Mouse (Mus musculus) heart, embryonic 16.5 days (tissue): ENCODE data around the gene a. TPM values are rescaled to one million over a fixed set of nuclear protein-coding genes. Genes with fewer than 3 reads are reported as not detected.

ENCODE experiments used
- ATAC-seq: fragments of 200-750 bp; cut with Nextera tagmentation; replicated peaks from 2 replicates; pipeline ENCODE4 v1.8.0; 2017; ENCODE audit warnings: moderate number of reproducible peaks; ENCODE audit not compliant: insufficient read depth, low FRiP score; ENCODE audit errors: extremely low read depth
- H3K27ac ChIP-seq: fragments of 300-500 bp; sonication (generic); 2 replicates; pipeline ENCODE4 v1.5.1; 2014; ENCODE audit warnings: mild to moderate bottlenecking, low read length, control low read depth, moderate library complexity
- H3K27me3 ChIP-seq: fragments of 300-500 bp; sonication (generic); 2 replicates; pipeline ENCODE4 v1.6.1; 2014; ENCODE audit warnings: low read length, mixed read lengths; ENCODE audit not compliant: control insufficient read depth, insufficient read depth
- H3K36me3 ChIP-seq: fragments of 300-500 bp; sonication (generic); 2 replicates; pipeline ENCODE4 v1.6.1; 2014; ENCODE audit not compliant: control insufficient read depth, insufficient read depth
- H3K4me1 ChIP-seq: fragments of 300-500 bp; sonication (generic); 2 replicates; pipeline ENCODE4 v1.6.1; 2014; ENCODE audit warnings: low read length, mixed read lengths; ENCODE audit not compliant: control insufficient read depth, insufficient read depth
- H3K4me2 ChIP-seq: fragments of 300-500 bp; sonication (generic); 2 replicates; pipeline ENCODE4 v1.6.1; 2014; ENCODE audit warnings: low read depth, mild to moderate bottlenecking, control low read depth, low read length
- H3K4me3 ChIP-seq: fragments of 300-500 bp; sonication (generic); 2 replicates; pipeline ENCODE4 v1.5.1; 2014; ENCODE audit warnings: mild to moderate bottlenecking, control low read depth, low read length
- H3K9ac ChIP-seq: fragments of 300-500 bp; sonication (generic); 2 replicates; pipeline ENCODE4 v1.6.1; 2014; ENCODE audit warnings: low read length, control low read depth
- H3K9me3 ChIP-seq: fragments of 300-500 bp; sonication (generic); replicated peaks from 2 replicates; pipeline ENCODE4 v1.6.1; 2016; ENCODE audit warnings: low read length; ENCODE audit not compliant: control insufficient read depth
- WGBS: fragments of 180-500 bp; shearing (Covaris S2); extraction: QIAGEN DNeasy Blood & Tissue Kit; methylation state at CpG from one replicate; pipeline ENCODE4 v1.1.7; 2014; 5-methylcytosine and 5-hydroxymethylcytosine counted together
- polyA plus RNA-seq: library from polyadenylated mRNA; unstranded; fragments of >200 nt; fragmentation: Nextera tagmentation; extraction: Ambion mirVana; gene quantifications from 2 replicates; pipeline ENCODE4 v1.2.1, GENCODE M21; 2015

The a gene
- polyA plus RNA-seq, 1 experiment from 2014 or later = 0.93 TPM

GRCm38 (mm10) chr2:154776496-154776895, 14.7 kb upstream of the a start:
- ATAC-seq = no peak
- Histone ChIP-seq H3K36me3 (no peaks in the 10 kb centered on the region), H3K4me1 (no peaks in the 10 kb centered on the region)

GRCm38 (mm10) chr2:154779648-154780047, 11.6 kb upstream of the a start:
- Histone ChIP-seq H3K36me3 (no peaks in the 10 kb centered on the region), H3K4me3 (no peak overlapping the region), H3K4me2 (no peak overlapping the region), H3K27me3 (no peaks in the 10 kb centered on the region), H3K9me3 (no peaks in the 10 kb centered on the region), H3K4me1 (no peaks in the 10 kb centered on the region), H3K9ac (no peak overlapping the region), H3K27ac (no peak overlapping the region)
- ATAC-seq = no peak
- 54% methylated on average over 3 of the region's 3 CpGs for WGBS

More at GRCm38 (mm10) chr2:154776496-154776895, 14.7 kb upstream of the a start:
- WGBS = 47% methylated on average over 7 of the region's 7 CpGs
- Histone ChIP-seq H3K4me2 (no peak overlapping the region), H3K27me3 (no peaks in the 10 kb centered on the region), H3K9me3 (no peaks in the 10 kb centered on the region; the same call in 1 of the 2 replicates), H3K4me3 (no peak overlapping the region), H3K9ac (no peak overlapping the region), H3K27ac (no peak overlapping the region)

GRCm38 (mm10) chr2:154782361-154782760, 8.8 kb upstream of the a start:
- WGBS = 69% methylated on average over 4 of the region's 4 CpGs
- H3K4me1 ChIP-seq = no peaks in the 10 kb centered on the region
- no peak overlapping the region for H3K4me3 ChIP-seq

GRCm38 (mm10) chr2:154782856-154783650, 8.1 kb upstream of the a start:
- H3K27ac ChIP-seq = no peak overlapping the region
- 80% methylated on average over 17 of the region's 17 CpGs for WGBS

More at GRCm38 (mm10) chr2:154782361-154782760, 8.8 kb upstream of the a start:
- H3K9me3 ChIP-seq = no peaks in the 10 kb centered on the region
- H3K9ac ChIP-seq = no peak overlapping the region
- no peak overlapping the region for H3K27ac ChIP-seq
- H3K4me2 ChIP-seq = no peak overlapping the region
- no peaks in the 10 kb centered on the region for H3K27me3 ChIP-seq
- ATAC-seq = no peak
- H3K36me3 ChIP-seq = no peaks in the 10 kb centered on the region

GRCm38 (mm10) chr2:154785284-154785683, 5.9 kb upstream of the a start:
- H3K4me3 ChIP-seq = no peak overlapping the region
- no peaks in the 10 kb centered on the region for H3K27me3 ChIP-seq
- H3K36me3 ChIP-seq = no peaks in the 10 kb centered on the region
- no peak for ATAC-seq
- H3K4me2 ChIP-seq = no peak overlapping the region
- no peak overlapping the region for H3K9ac ChIP-seq
- H3K27ac ChIP-seq = no peak overlapping the region
- H3K4me1 ChIP-seq = peaks cover 4% of the 10 kb centered on the region; the same call in 1 of the 2 replicates
- no peaks in the 10 kb centered on the region for H3K9me3 ChIP-seq
- WGBS = 53% methylated on average over 3 of the region's 3 CpGs

More at GRCm38 (mm10) chr2:154782856-154783650, 8.1 kb upstream of the a start:
- H3K36me3 ChIP-seq = no peaks in the 10 kb centered on the region
- H3K4me2 ChIP-seq = no peak overlapping the region
- no peak overlapping the region for H3K9ac ChIP-seq
- ATAC-seq = no peak
- H3K27me3 ChIP-seq = no peaks in the 10 kb centered on the region
- no peaks in the 10 kb centered on the region for H3K4me1 ChIP-seq
- H3K9me3 ChIP-seq = no peaks in the 10 kb centered on the region
- H3K4me3 ChIP-seq = no peak overlapping the region

GRCm38 (mm10) chr2:154786187-154786586, 5.0 kb upstream of the a start:
- H3K9ac ChIP-seq = no peak overlapping the region
- ATAC-seq = no peak
- H3K36me3 ChIP-seq = no peaks in the 10 kb centered on the region
- no peaks in the 10 kb centered on the region for H3K9me3 ChIP-seq
- no peaks in the 10 kb centered on the region for H3K27me3 ChIP-seq
- H3K4me3 ChIP-seq = no peak overlapping the region
- no peak overlapping the region for H3K27ac ChIP-seq
- H3K4me1 ChIP-seq = peaks cover 4% of the 10 kb centered on the region; the same call in 1 of the 2 replicates
- WGBS = 53% methylated on average over 3 of the region's 3 CpGs
- H3K4me2 ChIP-seq = no peak overlapping the region

- Histone ChIP-seq H3K4me2 (no peak overlapping the region), H3K4me3 (no peak overlapping the region), H3K36me3 (no peaks in the 10 kb centered on the region), H3K9me3 (no peaks in the 10 kb centered on the region), H3K4me1 (peaks cover 4% of the 10 kb centered on the region; the same call in 1 of the 2 replicates), H3K9ac (no peak overlapping the region), H3K27me3 (no peaks in the 10 kb centered on the region), H3K27ac (no peak overlapping the region)
- WGBS = 66% methylated on average over 11 of the region's 11 CpGs
- no peak for ATAC-seq
These were observed 4.4 kb upstream of the a start for GRCm38 (mm10) chr2:154786776-154787175.

- H3K9me3 ChIP-seq = no peaks in the 10 kb centered on the region
- no peak overlapping the region for H3K27ac ChIP-seq
- no peak overlapping the region for H3K4me3 ChIP-seq
- no peaks in the 10 kb centered on the region for H3K27me3 ChIP-seq
- H3K4me1 ChIP-seq = peaks cover 23% of the 10 kb centered on the region
- H3K9ac ChIP-seq = no peak overlapping the region
- no peak overlapping the region for H3K4me2 ChIP-seq
- ATAC-seq = no peak
- 55% methylated on average over 6 of the region's 6 CpGs for WGBS
- no peaks in the 10 kb centered on the region for H3K36me3 ChIP-seq
These were observed 1.8 kb upstream of the a start for GRCm38 (mm10) chr2:154789381-154789780.

- H3K27me3 ChIP-seq = no peaks in the 10 kb centered on the region
- no peak for ATAC-seq
- H3K27ac ChIP-seq = peak overlapping the region; percentile 67
- peak overlapping the region; percentile 65 for H3K9ac ChIP-seq
- peaks cover 30% of the 10 kb centered on the region for H3K4me1 ChIP-seq
- no peaks in the 10 kb centered on the region for H3K36me3 ChIP-seq
- WGBS = 7% methylated on average over 14 of the region's 14 CpGs
- no peaks in the 10 kb centered on the region for H3K9me3 ChIP-seq
- H3K4me3 ChIP-seq = peak overlapping the region; percentile 99
- H3K4me2 ChIP-seq = peak overlapping the region; percentile 66
These were observed 1.1 kb upstream of the a start for GRCm38 (mm10) chr2:154789977-154790655.
